Mouse (Mus musculus) midbrain, embryonic 11.5 days (tissue): ENCODE results near the gene Sorcs2. TPM values are rescaled to one million over a fixed set of nuclear protein-coding genes. Genes with fewer than 3 reads are reported as not detected.

ENCODE experiments used
- ATAC-seq: fragments of 200-750 bp; cut with Nextera tagmentation; 2 replicates; pipeline ENCODE4 v1.8.0; 2017; ENCODE audit warnings: moderate TSS enrichment, moderate library complexity; ENCODE audit not compliant: low FRiP score
- DNase-seq: peaks from one replicate; pipeline ENCODE4 v3.0.0; 2015; ENCODE audit warnings: low spot score; ENCODE audit errors: missing footprints
- H3K27ac ChIP-seq: fragments of 300-500 bp; sonication (generic); 2 replicates; pipeline ENCODE4 v1.5.1; 2014; ENCODE audit warnings: low read depth, low read length
- H3K27me3 ChIP-seq: fragments of 300-500 bp; sonication (generic); 2 replicates; pipeline ENCODE4 v1.6.1; 2014; ENCODE audit warnings: mild to moderate bottlenecking, low read length, moderate library complexity, mixed read lengths; ENCODE audit not compliant: control insufficient read depth, insufficient read depth
- H3K36me3 ChIP-seq: fragments of 300-500 bp; sonication (generic); 2 replicates; pipeline ENCODE4 v1.6.1; 2014; ENCODE audit warnings: mild to moderate bottlenecking, low read length, moderate library complexity, mixed read lengths; ENCODE audit not compliant: control insufficient read depth, insufficient read depth
- H3K4me1 ChIP-seq: fragments of 300-500 bp; sonication (generic); 2 replicates; pipeline ENCODE4 v1.6.1; 2014; ENCODE audit warnings: low read length; ENCODE audit not compliant: control insufficient read depth, insufficient read depth
- H3K4me2 ChIP-seq: fragments of 300-500 bp; sonication (generic); 2 replicates; pipeline ENCODE4 v1.6.1; 2014; ENCODE audit warnings: mild to moderate bottlenecking, moderate library complexity
- H3K4me3 ChIP-seq: fragments of 300-500 bp; sonication (generic); 2 replicates; pipeline ENCODE4 v1.5.1; 2014; ENCODE audit warnings: low read depth, low read length
- H3K9ac ChIP-seq: fragments of 300-500 bp; sonication (generic); 2 replicates; pipeline ENCODE4 v1.6.1; 2014; ENCODE audit warnings: low read length
- H3K9me3 ChIP-seq: fragments of 300-500 bp; sonication (generic); 2 replicates; pipeline ENCODE4 v1.6.1; 2016; ENCODE audit warnings: low read length; ENCODE audit not compliant: control insufficient read depth
- WGBS: fragments of 180-500 bp; shearing (Covaris S2); extraction: QIAGEN DNeasy Blood & Tissue Kit; methylation state at CpG from one replicate; pipeline ENCODE4 v1.1.7; 2014; 5-methylcytosine and 5-hydroxymethylcytosine counted together
- polyA plus RNA-seq: library from polyadenylated mRNA; unstranded; fragments of >200 nt; fragmentation: Nextera tagmentation; extraction: Ambion mirVana; gene quantifications from 2 replicates; pipeline ENCODE4 v1.2.1, GENCODE M21; 2014

The Sorcs2 gene
- polyA plus RNA-seq, 1 experiment from 2014 or later = 7.3 TPM

DNA sequence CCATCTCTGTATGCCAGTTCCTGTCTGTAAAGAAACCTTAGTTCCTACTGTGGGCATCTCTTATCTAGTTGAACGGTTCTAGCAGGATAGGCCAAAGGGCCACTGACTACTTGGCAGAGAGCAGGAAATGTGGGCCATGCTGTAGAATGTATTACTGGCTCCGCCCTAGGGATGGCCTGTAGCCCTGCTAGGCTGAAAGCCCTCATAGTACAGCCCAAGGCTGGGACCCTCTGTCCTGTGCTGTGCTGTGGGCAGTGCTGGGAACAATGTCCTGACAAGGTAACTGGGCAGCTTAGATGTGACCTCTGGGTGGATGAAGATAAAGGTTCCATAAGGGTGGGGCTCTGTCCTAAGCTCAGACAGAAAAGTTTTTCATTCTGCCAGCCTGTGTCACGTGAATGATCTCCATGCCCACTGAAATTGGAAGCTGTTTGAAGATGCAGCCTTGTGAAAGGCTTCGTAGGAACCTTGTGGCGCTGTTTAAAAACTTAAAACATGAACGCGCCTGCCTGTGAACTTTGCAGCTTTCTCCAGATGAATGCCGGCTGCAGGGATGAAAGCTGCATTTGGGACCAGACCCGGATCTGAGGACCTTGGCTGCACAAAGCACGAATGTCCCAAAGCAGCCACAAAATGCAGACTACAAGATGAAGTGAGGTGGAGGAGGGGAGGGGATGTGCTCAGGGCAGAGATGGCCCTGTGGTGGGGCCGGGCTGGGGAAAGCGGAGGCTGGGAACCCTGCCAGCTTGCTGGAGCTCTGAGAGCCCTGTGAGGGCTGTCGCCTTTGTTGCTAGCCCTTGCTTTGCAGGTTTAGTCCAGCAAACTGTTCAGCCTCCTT, 357.3 kb downstream of the Sorcs2 start:
- DNase-seq (peak; percentile 71), ATAC-seq (no peak)
- H3K4me2 ChIP-seq = no peak overlapping the region
- no peaks in the 10 kb centered on the region for H3K9me3 ChIP-seq
- H3K4me1 ChIP-seq = no peaks in the 10 kb centered on the region
- no peak overlapping the region for H3K27ac ChIP-seq
- H3K27me3 ChIP-seq = no peaks in the 10 kb centered on the region
- H3K9ac ChIP-seq = no peak overlapping the region
- H3K4me3 ChIP-seq = no peak overlapping the region
- no peaks in the 10 kb centered on the region; the same call in 1 of the 2 replicates for H3K36me3 ChIP-seq
- 77% methylated on average over 13 of the region's 13 CpGs for WGBS

DNA sequence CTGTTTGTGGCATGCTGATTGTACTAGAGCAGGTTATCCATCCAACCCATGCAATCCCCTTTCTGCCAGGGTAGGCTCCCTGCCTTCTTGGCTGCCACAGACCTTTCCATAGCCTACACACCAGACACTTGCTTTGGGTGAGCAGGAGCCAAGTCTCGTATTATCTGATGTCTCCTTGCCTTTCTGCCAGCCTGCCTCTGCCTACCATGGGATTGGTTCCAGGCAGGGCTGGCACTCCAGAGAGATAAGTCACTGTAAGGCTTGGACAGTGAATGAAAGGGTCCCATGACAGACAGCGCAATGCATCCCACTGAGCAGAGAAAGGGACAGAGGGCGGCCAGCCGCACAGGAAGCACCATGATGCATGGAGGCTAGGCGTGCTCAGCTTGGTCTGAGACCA, 358.3 kb downstream of the Sorcs2 start:
- Histone ChIP-seq H3K4me2 (no peak overlapping the region), H3K27me3 (no peaks in the 10 kb centered on the region), H3K9me3 (no peaks in the 10 kb centered on the region), H3K27ac (no peak overlapping the region), H3K4me1 (no peaks in the 10 kb centered on the region), H3K4me3 (no peak overlapping the region), H3K9ac (no peak overlapping the region), H3K36me3 (no peaks in the 10 kb centered on the region; the same call in 1 of the 2 replicates)
- ATAC-seq (no peak), DNase-seq (peak; percentile 49)
- WGBS = 89% methylated on average over 5 of the region's 5 CpGs

DNA sequence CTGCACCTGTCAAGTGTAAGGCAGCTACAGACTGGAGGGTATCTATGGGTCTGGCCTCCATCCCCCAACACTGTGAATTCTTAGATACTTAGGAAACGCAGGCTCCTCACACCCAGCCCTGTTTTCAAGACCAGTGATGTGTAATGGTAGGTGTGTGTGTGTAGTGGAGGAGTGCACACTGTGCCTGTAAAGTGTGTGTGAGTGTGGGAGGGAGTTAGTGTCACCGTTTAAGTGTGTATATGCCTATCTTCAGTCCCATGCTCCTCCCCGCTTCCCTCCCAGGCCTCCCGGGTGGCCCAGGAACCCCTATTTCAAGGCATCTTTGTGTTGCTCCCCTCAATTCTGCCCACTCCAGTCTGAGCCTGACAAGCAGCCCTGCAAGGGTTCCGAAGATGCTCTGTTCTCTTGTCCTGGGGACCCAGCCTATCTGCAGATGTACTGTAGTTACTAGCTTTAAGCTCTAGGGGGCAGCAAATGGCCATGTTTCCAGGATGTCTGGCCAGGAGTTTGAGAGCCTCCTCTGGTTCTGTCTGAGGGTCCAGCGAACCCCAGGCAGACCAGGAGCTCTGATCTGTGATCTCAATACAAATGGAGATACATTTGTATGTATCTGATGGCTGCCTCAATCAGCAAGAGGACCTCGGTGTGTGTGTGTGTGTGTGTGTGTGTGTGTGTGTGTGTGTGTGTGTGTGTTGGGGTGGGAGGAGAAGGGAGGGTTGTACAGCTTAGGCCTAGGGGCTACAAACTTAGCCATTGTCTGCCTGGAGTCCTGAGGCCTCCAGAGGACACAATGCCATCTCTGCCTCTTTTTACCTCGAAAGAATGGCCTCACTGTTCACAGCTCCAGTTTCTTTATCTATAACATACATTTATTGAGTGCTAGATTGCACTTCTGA, 364.2 kb downstream of the Sorcs2 start:
- DNase-seq (peak; percentile 96), ATAC-seq (peak; percentile 48)
- H3K36me3 ChIP-seq = no peaks in the 10 kb centered on the region; the same call in 1 of the 2 replicates
- no peak overlapping the region for H3K4me2 ChIP-seq
- H3K27ac ChIP-seq = no peak overlapping the region
- WGBS = 39% methylated on average over 8 of the region's 8 CpGs
- no peaks in the 10 kb centered on the region for H3K27me3 ChIP-seq
- no peak overlapping the region for H3K9ac ChIP-seq
- no peaks in the 10 kb centered on the region for H3K9me3 ChIP-seq
- H3K4me1 ChIP-seq = no peaks in the 10 kb centered on the region
- H3K4me3 ChIP-seq = no peak overlapping the region

DNA sequence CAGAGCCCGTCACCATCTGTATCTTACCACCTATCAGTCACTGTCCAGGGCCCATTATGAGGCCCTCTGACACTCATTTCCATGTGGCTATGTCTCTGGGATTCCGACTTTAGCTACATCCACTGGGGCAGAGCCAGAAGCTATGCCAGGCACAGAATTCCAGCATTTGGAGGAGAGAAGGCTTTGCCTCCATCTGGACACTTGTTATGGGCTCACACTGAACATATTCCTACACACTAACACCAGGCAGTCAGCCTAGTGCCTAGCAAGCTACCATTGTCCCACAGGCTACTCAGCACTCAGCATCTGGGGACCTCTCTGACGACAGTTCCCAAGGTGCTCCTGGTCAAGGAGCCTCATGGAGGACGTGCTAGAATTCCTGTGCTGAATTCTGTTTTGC, 372.9 kb downstream of the Sorcs2 start:
- Histone ChIP-seq H3K9me3 (no peaks in the 10 kb centered on the region), H3K4me1 (no peaks in the 10 kb centered on the region), H3K36me3 (no peaks in the 10 kb centered on the region), H3K27me3 (no peaks in the 10 kb centered on the region), H3K4me3 (no peak overlapping the region), H3K9ac (no peak overlapping the region), H3K4me2 (no peak overlapping the region), H3K27ac (no peak overlapping the region)
- 87% methylated on average over 4 of the region's 4 CpGs for WGBS
- ATAC-seq = no peak
- DNase-seq = no peak

DNA sequence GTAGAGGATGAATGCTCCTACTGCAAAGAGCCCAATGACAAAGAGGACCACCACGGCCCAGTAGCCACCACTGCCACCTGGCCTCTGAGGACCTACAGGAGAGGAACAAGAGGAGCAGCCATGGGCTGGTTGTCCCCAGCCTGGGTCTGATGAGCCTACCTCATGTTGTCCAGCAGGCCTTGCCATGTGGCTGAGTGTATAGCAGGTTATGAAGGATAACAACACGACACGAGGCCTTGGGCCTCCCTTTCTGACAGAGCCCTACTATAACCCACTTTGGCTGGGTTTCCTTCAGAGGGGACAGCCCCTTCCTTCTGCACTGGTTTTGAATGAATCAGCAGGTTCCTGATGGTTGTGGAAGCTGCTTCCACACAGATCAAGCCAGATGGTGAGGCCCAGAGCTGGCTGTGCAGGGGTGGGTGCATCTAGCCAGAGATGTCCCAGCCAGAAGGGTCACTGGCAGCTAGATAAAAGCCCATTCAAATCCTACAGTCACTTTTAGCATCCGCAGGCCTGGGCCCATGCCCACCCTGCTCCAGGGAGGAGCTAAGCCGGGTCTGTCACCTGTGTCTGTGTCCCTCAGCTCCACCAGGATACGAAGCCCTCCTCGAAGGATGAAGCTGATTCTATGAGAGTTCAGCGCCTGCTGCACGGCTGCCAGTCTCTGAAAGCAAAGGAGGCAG, 373.8 kb downstream of the Sorcs2 start:
- H3K9ac ChIP-seq = no peak overlapping the region
- DNase-seq (no peak), ATAC-seq (no peak)
- no peaks in the 10 kb centered on the region for H3K9me3 ChIP-seq
- H3K36me3 ChIP-seq = no peaks in the 10 kb centered on the region
- WGBS = 85% methylated on average over 9 of the region's 9 CpGs
- H3K27me3 ChIP-seq = no peaks in the 10 kb centered on the region
- H3K27ac ChIP-seq = no peak overlapping the region
- no peak overlapping the region for H3K4me3 ChIP-seq
- no peak overlapping the region for H3K4me2 ChIP-seq
- H3K4me1 ChIP-seq = no peaks in the 10 kb centered on the region

DNA sequence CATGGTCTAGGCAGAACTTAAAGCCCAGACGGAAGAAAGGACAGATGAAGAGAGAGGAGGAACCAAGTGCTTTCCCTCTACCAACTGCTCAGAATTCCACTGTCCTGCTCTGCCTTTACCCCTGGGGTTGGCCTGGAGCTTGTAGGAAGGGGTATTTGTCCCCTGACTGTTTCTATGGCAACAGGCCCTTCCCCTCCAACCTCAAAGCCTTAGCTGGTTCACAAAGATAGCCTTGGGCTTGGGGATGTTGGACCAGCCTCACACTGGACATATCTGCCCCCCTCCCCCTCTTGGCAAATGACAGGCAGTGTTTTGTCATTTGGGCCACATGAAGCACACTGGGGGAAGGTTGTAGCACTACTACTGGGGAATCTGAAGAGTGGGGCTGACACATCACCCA, 375.6 kb downstream of the Sorcs2 start:
- H3K36me3 ChIP-seq = no peaks in the 10 kb centered on the region
- no peak overlapping the region for H3K4me3 ChIP-seq
- no peak for DNase-seq
- H3K27me3 ChIP-seq = no peaks in the 10 kb centered on the region
- no peaks in the 10 kb centered on the region for H3K4me1 ChIP-seq
- H3K27ac ChIP-seq = no peak overlapping the region
- no peak overlapping the region for H3K9ac ChIP-seq
- 74% methylated on average over 1 of the region's 1 CpGs for WGBS
- no peak overlapping the region for H3K4me2 ChIP-seq
- no peaks in the 10 kb centered on the region for H3K9me3 ChIP-seq
- 0 out of 2 replicates have a peak, but pooled peaks have one; percentile 33 for ATAC-seq

DNA sequence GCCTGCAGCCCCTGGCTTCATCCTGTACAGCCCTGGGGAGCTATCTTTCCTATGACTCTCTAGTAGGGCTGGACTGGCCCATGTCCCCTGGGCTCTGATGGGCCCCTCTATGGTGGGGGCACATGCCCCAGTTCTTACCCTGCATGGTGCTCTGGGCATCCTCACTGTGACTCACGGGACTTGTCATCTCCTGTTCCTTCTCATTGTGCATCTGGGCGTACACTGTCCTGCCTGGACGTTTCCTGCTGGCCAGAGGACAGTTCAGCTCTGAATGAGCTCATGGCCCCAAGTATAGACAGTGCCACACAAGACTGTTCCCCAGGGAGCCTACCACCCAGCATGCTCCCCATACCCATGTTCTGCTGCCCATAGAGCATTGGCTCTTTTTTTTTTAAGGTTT, 376.8 kb downstream of the Sorcs2 start:
- Histone ChIP-seq H3K9me3 (no peaks in the 10 kb centered on the region), H3K36me3 (no peaks in the 10 kb centered on the region), H3K27me3 (no peaks in the 10 kb centered on the region), H3K27ac (no peak overlapping the region), H3K9ac (no peak overlapping the region), H3K4me2 (no peak overlapping the region), H3K4me3 (no peak overlapping the region), H3K4me1 (no peaks in the 10 kb centered on the region)
- no peak for DNase-seq
- 78% methylated on average over 3 of the region's 3 CpGs for WGBS
- no peak for ATAC-seq

DNA sequence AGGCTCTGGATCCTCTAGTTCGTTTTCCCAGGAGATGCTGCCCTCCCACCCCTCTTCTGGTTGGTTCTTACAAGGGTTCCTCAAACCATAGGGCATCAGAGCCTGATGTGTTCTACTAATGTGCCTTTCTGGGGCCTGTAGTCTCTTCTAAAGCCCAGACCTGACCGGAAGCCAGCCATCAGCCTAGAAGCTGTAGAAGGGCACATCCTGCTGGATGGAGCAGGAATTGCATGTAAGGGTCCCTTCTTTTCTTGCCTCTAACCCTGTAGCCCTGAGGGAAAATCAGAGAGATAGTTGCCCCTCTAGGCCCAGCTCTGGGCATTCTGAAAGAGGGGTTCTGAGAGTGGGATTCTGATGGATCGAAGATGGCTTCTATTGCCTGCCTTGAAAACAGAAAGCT, 379.6 kb downstream of the Sorcs2 start:
- no peak overlapping the region for H3K4me2 ChIP-seq
- H3K36me3 ChIP-seq = no peaks in the 10 kb centered on the region
- no peak for DNase-seq
- ATAC-seq = no peak
- H3K27me3 ChIP-seq = no peaks in the 10 kb centered on the region
- no peak overlapping the region for H3K9ac ChIP-seq
- H3K4me1 ChIP-seq = no peaks in the 10 kb centered on the region
- H3K4me3 ChIP-seq = no peak overlapping the region
- 79% methylated on average over 3 of the region's 3 CpGs for WGBS
- H3K9me3 ChIP-seq = no peaks in the 10 kb centered on the region
- no peak overlapping the region for H3K27ac ChIP-seq
